Mouse (Mus musculus) skeletal muscle tissue, adult 2 months (tissue): Measurements from ENCODE around the gene Ptprd.

ENCODE experiments used
- DNase-seq: peaks from one replicate; pipeline ENCODE4 v3.0.0-alpha.2; 2012; ENCODE audit warnings: low read depth, low spot score

The Ptprd gene

GRCm38 (mm10) chr4:78211529-78212494 lies at the start of gene Ptprd:
Ptprd (minus strand) TSS chr4:78211961.
- DNase-seq = no peak

- no peak for DNase-seq
These were observed 24.1 kb upstream of the Ptprd start for GRCm38 (mm10) chr4:78235820-78236219.

GRCm38 (mm10) chr4:78235316-78235715 lies 23.6 kb upstream of the Ptprd start:
- DNase-seq = no peak

GRCm38 (mm10) chr4:78234681-78235080 lies 22.9 kb upstream of the Ptprd start:
- no peak for DNase-seq

GRCm38 (mm10) chr4:78213949-78214348 lies 2.2 kb upstream of the Ptprd start:
- DNase-seq = no peak

- DNase-seq = no peak
These were observed 1.2 kb upstream of the Ptprd start for GRCm38 (mm10) chr4:78212941-78213340.

- DNase-seq = no peak
These were observed 758 bp downstream of the Ptprd start for GRCm38 (mm10) chr4:78210878-78211528.

GRCm38 (mm10) chr4:78205018-78205417 lies 6.7 kb downstream of the Ptprd start:
- no peak for DNase-seq

- no peak for DNase-seq
These were observed 43.3 kb downstream of the Ptprd start for GRCm38 (mm10) chr4:78168447-78168846.

- no peak for DNase-seq
These were observed 51.3 kb downstream of the Ptprd start for GRCm38 (mm10) chr4:78160451-78160850.

- no peak for DNase-seq
These were observed 61.2 kb downstream of the Ptprd start for GRCm38 (mm10) chr4:78150561-78150960.

- DNase-seq = no peak
These were observed 69.0 kb downstream of the Ptprd start for GRCm38 (mm10) chr4:78142767-78143148.

- no peak for DNase-seq
These were observed 69.5 kb downstream of the Ptprd start for GRCm38 (mm10) chr4:78142088-78142766.

GRCm38 (mm10) chr4:78110898-78111297 lies 100.9 kb downstream of the Ptprd start:
- DNase-seq = no peak

GRCm38 (mm10) chr4:78097526-78097925 lies 114.2 kb downstream of the Ptprd start:
- no peak for DNase-seq

GRCm38 (mm10) chr4:78082744-78083143 lies 129.0 kb downstream of the Ptprd start:
- no peak for DNase-seq

GRCm38 (mm10) chr4:78077499-78077898 lies 134.3 kb downstream of the Ptprd start:
- no peak for DNase-seq

- DNase-seq = no peak
These were observed 134.7 kb downstream of the Ptprd start for GRCm38 (mm10) chr4:78077087-78077486.

- no peak for DNase-seq
These were observed 173.4 kb downstream of the Ptprd start for GRCm38 (mm10) chr4:78038401-78038800.

- no peak for DNase-seq
These were observed 209.7 kb downstream of the Ptprd start for GRCm38 (mm10) chr4:78002065-78002464.

GRCm38 (mm10) chr4:77992709-77993108 lies 219.1 kb downstream of the Ptprd start:
- no peak for DNase-seq

GRCm38 (mm10) chr4:77982094-77982493 lies 229.7 kb downstream of the Ptprd start:
- no peak for DNase-seq
